Mouse (Mus musculus) ES-CJ7 (cell line): ENCODE data around the gene Rpl27.
A peak's percentile ranks its signal among the peaks of the same experiment; 100 is the strongest.
"Not testable (repeated sequence)": the region's sequence is repeated elsewhere in the genome, so short reads cannot be mapped to it uniquely, and the experiment has no call there.

Experiments
- DNase-seq: peaks from one replicate; pipeline ENCODE4 v3.0.0; 2011; ENCODE audit warnings: low read depth, low spot score

Gene Rpl27

GRCm38 (mm10) chr11:101442127-101442693, at the start of gene Rpl27:
Gene Rpl27, plus strand, starts transcription at chr11:101442298.
- peak; percentile 100 for DNase-seq

DNA sequence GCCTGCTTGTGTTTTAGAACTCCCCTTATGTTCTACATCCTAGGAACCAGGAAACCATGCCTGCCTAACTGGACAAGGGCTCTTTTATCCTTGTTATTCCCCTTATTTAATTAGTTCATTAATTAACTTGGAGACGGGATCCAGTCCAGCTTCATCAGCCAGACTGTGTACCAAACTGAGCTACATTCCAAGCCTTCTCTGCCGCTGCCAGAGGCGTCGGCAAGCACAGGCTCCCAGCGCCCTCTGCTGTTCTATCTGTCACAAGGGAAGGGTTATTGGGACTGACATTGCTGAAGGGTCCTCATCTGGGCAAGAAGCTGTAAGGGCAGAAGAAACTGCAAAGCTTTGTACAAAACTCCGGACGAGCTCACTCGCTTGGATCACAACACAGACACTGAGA, 47.0 kb upstream of the Rpl27 start:
- peak; percentile 75 for DNase-seq

DNA sequence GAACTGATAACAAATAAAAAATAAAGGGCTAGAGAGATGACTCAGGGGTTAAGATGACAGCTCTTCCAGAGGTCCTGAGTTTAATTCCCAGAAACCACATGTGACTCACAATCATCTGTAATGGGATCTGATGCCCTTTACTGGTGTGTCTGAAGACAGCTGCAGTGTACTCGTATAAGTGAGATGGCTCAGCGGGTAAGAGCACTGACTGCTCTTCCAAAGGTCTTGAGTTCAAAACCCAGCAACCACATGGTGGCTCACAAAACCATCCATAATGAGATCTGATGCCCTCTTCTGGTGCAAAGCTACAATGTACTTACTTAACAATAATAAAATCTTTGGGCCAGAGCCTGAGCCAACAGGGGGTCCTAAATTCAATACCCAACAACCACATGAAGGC, 26.8 kb upstream of the Rpl27 start:
- peak; percentile 42 for DNase-seq

- DNase-seq, result peak; percentile 74
These were observed 25.5 kb upstream of the Rpl27 start for GRCm38 (mm10) chr11:101416433-101417100.

- peak; percentile 85 for DNase-seq
These were observed 24.8 kb upstream of the Rpl27 start, which contains the start of gene Aarsd1 for GRCm38 (mm10) chr11:101417101-101417855. Gene Aarsd1, minus strand, starts transcription at chr11:101417615.

GRCm38 (mm10) chr11:101418991-101419390, 23.1 kb upstream of the Rpl27 start:
- no peak for DNase-seq

- DNase-seq, result peak; percentile 88
These were observed 22.5 kb upstream of the Rpl27 start for GRCm38 (mm10) chr11:101419610-101420009.

GRCm38 (mm10) chr11:101420148-101420547, 21.9 kb upstream of the Rpl27 start:
- DNase-seq, result no peak

GRCm38 (mm10) chr11:101424105-101424851, 17.8 kb upstream of the Rpl27 start, which contains the start of gene Gm27029:
Gene Gm27029, minus strand, starts transcription at chr11:101424796.
- peak; percentile 71 for DNase-seq

GRCm38 (mm10) chr11:101424925-101425813, 16.9 kb upstream of the Rpl27 start, which contains the start of the genes Rundc1 and Ptges3l:
Gene Rundc1, plus strand, starts transcription at chr11:101425085.
Gene Ptges3l, minus strand, starts transcription at chr11:101425333.
- peak; percentile 95 for DNase-seq

GRCm38 (mm10) chr11:101426165-101426564, 15.9 kb upstream of the Rpl27 start:
- no peak for DNase-seq

- no peak for DNase-seq
These were observed 10.8 kb upstream of the Rpl27 start for GRCm38 (mm10) chr11:101431327-101431726.

DNA sequence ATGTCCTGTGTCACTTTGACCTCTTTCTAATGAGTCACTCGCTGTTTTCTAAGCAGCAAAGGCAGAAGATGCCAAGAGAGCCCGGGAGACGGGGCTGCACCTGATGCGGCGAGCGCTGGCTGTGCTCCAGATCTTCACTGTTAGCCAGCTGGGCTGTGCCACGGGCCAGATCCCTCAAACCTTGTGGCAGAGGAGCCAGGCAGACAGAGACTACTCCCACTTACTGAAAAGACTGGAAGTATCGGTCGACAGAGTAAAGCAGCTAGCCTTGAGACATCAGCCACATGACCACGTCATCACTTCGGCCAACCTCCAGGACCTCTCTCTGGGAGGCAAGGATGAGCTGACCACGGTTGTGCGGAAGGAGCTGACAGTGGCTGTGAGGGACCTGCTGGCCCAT, 8.7 kb upstream of the Rpl27 start:
- no peak for DNase-seq

DNA sequence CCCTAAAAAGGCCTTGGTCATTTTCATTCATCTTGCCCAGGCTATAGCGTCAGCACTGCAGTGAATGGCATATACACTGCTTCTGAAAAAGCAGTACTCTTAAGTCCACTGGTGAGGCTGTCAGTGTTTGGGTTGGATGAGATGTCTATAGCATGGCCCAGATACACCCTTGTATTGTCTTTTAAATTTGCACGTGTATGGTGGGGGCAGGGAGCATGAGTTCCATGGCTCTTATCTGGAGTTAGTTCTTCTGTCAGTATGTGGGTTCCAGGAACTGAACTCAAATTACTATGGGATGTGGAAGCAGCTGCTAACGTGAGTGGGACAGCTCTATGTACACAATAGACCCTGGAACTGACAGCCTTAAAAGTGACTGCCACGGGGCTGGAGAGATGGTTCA, 6.3 kb upstream of the Rpl27 start:
- DNase-seq, result peak; percentile 55

DNA sequence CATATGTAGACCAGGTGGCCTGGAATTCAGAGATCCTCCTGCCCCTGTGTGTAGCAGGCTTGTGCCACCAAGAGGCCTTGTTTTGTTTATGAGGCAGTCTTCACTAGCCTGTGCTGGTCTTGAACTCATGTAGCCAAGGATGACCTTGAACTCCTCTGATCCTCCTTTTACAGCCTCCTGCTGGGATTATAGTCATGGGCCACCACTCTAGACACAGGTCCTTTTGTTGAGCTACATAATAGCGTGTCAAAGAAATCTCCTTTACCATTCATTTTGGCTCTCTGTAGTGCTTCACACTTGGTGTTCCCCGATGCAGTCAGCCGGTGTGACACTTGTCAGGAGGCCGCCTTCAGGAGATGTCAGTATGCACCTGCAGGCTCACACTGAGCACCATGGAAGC, 5.2 kb upstream of the Rpl27 start:
- DNase-seq, result peak; percentile 79

GRCm38 (mm10) chr11:101438006-101438405, 4.1 kb upstream of the Rpl27 start:
- not testable (repeated sequence) for DNase-seq

DNA sequence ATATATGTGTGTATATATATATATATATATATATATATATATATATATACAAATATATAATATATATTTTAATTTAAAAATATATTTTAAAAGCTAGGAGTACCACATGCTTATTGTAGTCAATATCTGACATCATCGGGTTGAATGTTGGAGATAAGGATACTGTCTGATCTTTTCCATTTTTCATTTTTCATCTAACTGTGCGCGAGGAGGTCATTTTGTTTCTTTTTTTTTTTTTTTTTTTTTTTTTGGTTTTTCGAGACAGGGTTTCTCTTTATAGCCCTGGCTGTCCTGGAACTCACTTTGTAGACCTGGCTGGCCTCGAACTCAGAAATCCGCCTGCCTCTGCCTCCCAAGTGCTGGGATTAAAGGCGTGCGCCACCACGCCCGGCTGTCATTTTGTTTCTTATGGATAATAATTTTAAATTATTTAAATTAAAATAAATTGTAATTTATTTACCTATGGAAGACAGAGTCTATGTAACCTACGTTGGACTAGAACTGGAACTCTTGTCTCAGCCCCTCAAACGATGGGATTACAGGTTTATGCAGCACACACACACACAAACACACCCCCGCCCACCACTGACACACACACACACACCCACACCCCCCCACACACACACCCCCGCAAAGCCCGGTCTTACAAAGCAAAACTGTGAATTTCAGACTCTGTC, 510 bp upstream of the Rpl27 start:
- not testable (repeated sequence) for DNase-seq

- DNase-seq, result no peak
These were observed 662 bp downstream of the Rpl27 start for GRCm38 (mm10) chr11:101442760-101443159.

GRCm38 (mm10) chr11:101446319-101446718, 4.2 kb downstream of the Rpl27 start:
- DNase-seq, result peak; percentile 53

GRCm38 (mm10) chr11:101446860-101447259, 4.8 kb downstream of the Rpl27 start:
- DNase-seq, result not testable (repeated sequence)
